Mouse (Mus musculus) liver, embryonic 16.5 days (tissue): ENCODE results near the gene Cnpy3. TPM values are rescaled to one million over a fixed set of nuclear protein-coding genes. Genes with fewer than 3 reads are reported as not detected.

ENCODE experiments used
- ATAC-seq: fragments of 200-750 bp; cut with Nextera tagmentation; 2 replicates; pipeline ENCODE4 v1.8.0; 2017; ENCODE audit warnings: low read depth, mild to moderate bottlenecking, moderate number of reproducible peaks, moderate library complexity
- H3K27ac ChIP-seq: fragments of 300-500 bp; sonication (generic); 2 replicates; pipeline ENCODE4 v1.5.1; 2014; ENCODE audit warnings: mild to moderate bottlenecking, low read length
- H3K27me3 ChIP-seq: fragments of 300-500 bp; sonication (generic); 2 replicates; pipeline ENCODE4 v1.6.1; 2014; ENCODE audit warnings: low read depth, low read length, mixed read lengths; ENCODE audit not compliant: control insufficient read depth, insufficient read depth
- H3K36me3 ChIP-seq: fragments of 300-500 bp; sonication (generic); 2 replicates; pipeline ENCODE4 v1.6.1; 2014; ENCODE audit warnings: mild to moderate bottlenecking; ENCODE audit not compliant: control insufficient read depth, insufficient read depth
- H3K4me1 ChIP-seq: fragments of 300-500 bp; sonication (generic); 2 replicates; pipeline ENCODE4 v1.6.1; 2014; ENCODE audit warnings: low read depth, low read length, mixed read lengths; ENCODE audit not compliant: control insufficient read depth
- H3K4me2 ChIP-seq: fragments of 300-500 bp; sonication (generic); 2 replicates; pipeline ENCODE4 v1.6.1; 2014; ENCODE audit warnings: low read depth, low read length, mixed read lengths
- H3K4me3 ChIP-seq: fragments of 300-500 bp; sonication (generic); 2 replicates; pipeline ENCODE4 v1.5.1; 2014; ENCODE audit warnings: low read depth, mild to moderate bottlenecking, low read length
- H3K9ac ChIP-seq: fragments of 300-500 bp; sonication (generic); 2 replicates; pipeline ENCODE4 v1.6.1; 2014; ENCODE audit warnings: low read depth, low read length
- H3K9me3 ChIP-seq: fragments of 300-500 bp; sonication (generic); replicated peaks from 2 replicates; pipeline ENCODE4 v1.6.1; 2016; ENCODE audit warnings: low read length; ENCODE audit not compliant: control insufficient read depth
- WGBS: fragments of 180-500 bp; shearing (Covaris S2); extraction: QIAGEN DNeasy Blood & Tissue Kit; methylation state at CpG from one replicate; pipeline ENCODE4 v1.1.7; 2014; ENCODE audit not compliant: insufficient replicate concordance; 5-methylcytosine and 5-hydroxymethylcytosine counted together
- polyA plus RNA-seq: library from polyadenylated mRNA; unstranded; fragments of >200 nt; fragmentation: Nextera tagmentation; extraction: Ambion mirVana; gene quantifications from 2 replicates; pipeline ENCODE4 v1.2.1, GENCODE M21; 2015

The Cnpy3 gene
- polyA plus RNA-seq, 1 experiment from 2014 or later = 24.7 TPM

DNA sequence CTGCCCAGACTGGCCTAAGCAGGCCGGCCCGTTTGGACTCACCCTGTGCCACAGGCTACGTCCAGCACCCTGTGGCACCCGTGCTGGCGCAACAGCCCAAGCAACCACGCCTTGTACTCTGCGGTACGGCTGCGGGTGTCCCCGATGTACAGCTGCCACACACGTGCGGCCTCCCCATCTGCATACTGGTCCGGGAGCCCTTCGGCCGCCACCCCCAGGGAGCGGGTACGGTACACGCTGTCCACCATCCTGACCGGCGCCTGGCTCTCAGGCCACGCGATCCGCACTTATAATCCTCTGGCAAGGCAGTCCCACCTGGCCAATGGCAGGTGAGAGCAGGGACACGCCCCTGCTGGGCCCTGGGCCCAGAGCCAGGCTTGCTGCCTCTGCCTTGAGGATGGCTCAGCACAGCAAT, 23.1 kb downstream of the Cnpy3 start, which contains the start of gene Gnmt:
Gnmt (minus strand) TSS at position 265 of the 415 bp plus-strand sequence.
- peak within 1 kb of the TSS; percentile 48 for H3K4me3 ChIP-seq

GRCm38 (mm10) chr17:46728496-46728895, 23.5 kb downstream of the Cnpy3 start:
- Histone ChIP-seq H3K27me3 (0 out of 2 replicates have a peak, but pooled peaks cover 2% of the 10 kb centered on the region), H3K9ac (peak overlapping the region; percentile 43), H3K4me1 (no peaks in the 10 kb centered on the region; the same call in 1 of the 2 replicates), H3K9me3 (no peaks in the 10 kb centered on the region), H3K36me3 (no peaks in the 10 kb centered on the region), H3K27ac (peak overlapping the region; percentile 66), H3K4me2 (peak overlapping the region; percentile 22; the same call in 1 of the 2 replicates), H3K4me3 (peak overlapping the region; percentile 48)
- WGBS = 52% methylated on average over 11 of the region's 11 CpGs
- ATAC-seq = peak; percentile 8

More for the DNA sequence above, 23.1 kb downstream of the Cnpy3 start, which contains the start of gene Gnmt:
- peak within 1 kb of the TSS; percentile 23 for H3K4me2 ChIP-seq
- H3K9ac ChIP-seq = peak within 1 kb of the TSS; percentile 43
- peak within 1 kb of the TSS; percentile 66 for H3K27ac ChIP-seq
- no peaks in the 10 kb centered on the region for H3K36me3 ChIP-seq
- 0 out of 2 replicates have a peak, but pooled peaks cover 2% of the 10 kb centered on the region for H3K27me3 ChIP-seq
- H3K9me3 ChIP-seq = no peaks in the 10 kb centered on the region
- ATAC-seq = peak; percentile 88
- no peaks in the 10 kb centered on the region; the same call in 1 of the 2 replicates for H3K4me1 ChIP-seq
- WGBS = 38% methylated on average over 24 of the region's 24 CpGs

- Histone ChIP-seq H3K27me3 (0 out of 2 replicates have a peak, but pooled peaks cover 2% of the 10 kb centered on the region), H3K4me2 (peak overlapping the region; percentile 23), H3K9ac (no peak overlapping the region), H3K36me3 (no peaks in the 10 kb centered on the region), H3K9me3 (no peaks in the 10 kb centered on the region), H3K27ac (no peak overlapping the region), H3K4me1 (no peaks in the 10 kb centered on the region; the same call in 1 of the 2 replicates), H3K4me3 (peak overlapping the region; percentile 48)
- 34% methylated on average over 6 of the region's 6 CpGs for WGBS
- no peak for ATAC-seq
These were observed 24.0 kb downstream of the Cnpy3 start for GRCm38 (mm10) chr17:46728021-46728420.

DNA sequence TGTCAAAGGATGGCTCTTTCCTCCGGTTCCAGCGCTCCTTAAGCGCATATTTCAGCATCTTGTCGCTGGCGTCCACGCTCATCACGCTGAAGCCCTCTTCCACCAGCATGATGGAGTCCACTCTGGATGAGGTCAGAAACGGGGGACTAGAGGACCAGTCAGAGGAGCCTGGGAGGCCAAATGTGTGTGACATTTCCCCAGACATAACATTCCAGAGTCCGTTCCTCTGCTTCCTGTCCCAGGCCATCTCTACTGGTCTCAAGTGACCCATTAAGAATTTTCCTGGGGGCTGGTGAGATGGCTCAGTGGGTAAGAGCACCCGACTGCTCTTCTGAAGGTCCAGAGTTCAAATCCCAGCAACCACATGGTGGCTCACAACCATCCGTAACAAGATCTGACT, 24.7 kb downstream of the Cnpy3 start:
- 0 out of 2 replicates have a peak, but pooled peaks cover 2% of the 10 kb centered on the region for H3K27me3 ChIP-seq
- H3K9me3 ChIP-seq = no peaks in the 10 kb centered on the region
- no peak overlapping the region for H3K27ac ChIP-seq
- H3K4me2 ChIP-seq = no peak overlapping the region
- H3K4me3 ChIP-seq = no peak overlapping the region
- WGBS = 84% methylated on average over 11 of the region's 11 CpGs
- no peaks in the 10 kb centered on the region; the same call in 1 of the 2 replicates for H3K4me1 ChIP-seq
- no peaks in the 10 kb centered on the region for H3K36me3 ChIP-seq
- H3K9ac ChIP-seq = no peak overlapping the region
- ATAC-seq = no peak

DNA sequence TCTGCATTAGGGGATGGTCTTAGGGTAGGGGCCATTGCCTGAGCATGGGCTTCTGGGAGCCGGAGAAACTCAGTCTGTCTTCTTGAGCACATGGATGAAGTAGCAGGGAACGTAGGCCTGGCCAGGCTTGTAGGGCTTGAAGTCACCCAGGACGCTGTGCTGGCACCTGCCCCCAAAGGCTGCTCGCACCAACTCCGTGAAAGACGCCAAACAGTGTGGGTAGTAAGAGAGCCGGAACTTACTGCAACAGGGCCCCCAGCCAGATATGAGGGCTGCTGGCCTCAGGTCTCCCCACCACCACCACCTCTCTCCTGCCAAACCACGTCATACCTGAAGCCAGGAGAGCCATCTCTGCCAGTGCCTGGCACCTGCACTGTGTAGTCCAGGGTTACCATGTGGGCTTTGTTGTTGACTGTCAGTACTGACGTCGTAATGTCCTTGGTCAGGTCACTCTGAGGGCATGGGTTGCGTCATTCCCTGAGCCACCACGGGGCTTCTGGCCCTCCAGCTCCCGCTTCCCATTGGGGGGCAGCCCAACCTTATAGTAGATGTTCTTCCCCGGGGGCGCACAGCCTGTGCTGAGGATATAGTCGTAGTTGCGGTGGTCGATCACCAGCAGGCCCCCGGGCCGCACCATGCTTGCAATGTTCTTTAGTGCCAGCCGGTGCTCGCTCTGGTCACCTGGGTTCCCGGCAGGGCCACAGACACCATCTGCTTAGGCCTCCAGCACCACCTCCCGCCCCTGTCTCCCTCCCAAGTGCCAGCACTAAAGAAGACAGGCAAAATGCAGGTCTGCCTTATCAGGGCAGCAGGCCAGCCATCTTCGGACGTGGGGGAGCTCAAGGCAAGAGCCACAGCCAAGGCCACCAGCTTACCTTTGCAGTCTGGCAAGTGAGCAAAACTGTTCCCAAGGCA, 26.0 kb downstream of the Cnpy3 start:
- H3K9me3 ChIP-seq = no peaks in the 10 kb centered on the region
- H3K4me3 ChIP-seq = no peak overlapping the region
- 0 out of 2 replicates have a peak, but pooled peaks cover 2% of the 10 kb centered on the region for H3K27me3 ChIP-seq
- 76% methylated on average over 26 of the region's 26 CpGs for WGBS
- no peak overlapping the region for H3K4me2 ChIP-seq
- H3K27ac ChIP-seq = no peak overlapping the region
- no peaks in the 10 kb centered on the region for H3K36me3 ChIP-seq
- no peak for ATAC-seq
- no peak overlapping the region for H3K9ac ChIP-seq
- no peaks in the 10 kb centered on the region; the same call in 1 of the 2 replicates for H3K4me1 ChIP-seq

DNA sequence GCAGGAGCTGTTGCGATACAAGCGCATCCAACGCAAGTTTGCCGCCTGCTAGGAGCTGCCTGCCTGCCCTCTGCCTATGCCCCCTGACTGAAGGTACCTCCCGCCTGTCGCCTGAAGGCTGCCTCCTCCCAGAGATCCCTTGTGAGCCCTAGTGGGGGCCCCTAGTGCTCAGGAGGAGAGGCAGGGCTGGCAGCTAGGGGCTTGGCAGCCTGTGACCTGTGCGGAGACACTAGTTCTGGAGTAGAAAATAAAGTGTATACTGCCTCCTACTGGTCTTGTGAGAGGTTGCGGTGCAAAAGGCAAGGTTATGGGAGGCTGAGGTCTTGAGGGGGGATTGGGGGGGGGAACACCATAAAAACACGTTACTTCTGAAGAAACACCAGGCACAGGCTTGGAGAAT, 26.7 kb downstream of the Cnpy3 start:
- Histone ChIP-seq H3K4me2 (no peak overlapping the region), H3K9me3 (no peaks in the 10 kb centered on the region), H3K9ac (no peak overlapping the region), H3K4me3 (no peak overlapping the region), H3K4me1 (no peaks in the 10 kb centered on the region; the same call in 1 of the 2 replicates), H3K27me3 (0 out of 2 replicates have a peak, but pooled peaks cover 2% of the 10 kb centered on the region), H3K27ac (no peak overlapping the region), H3K36me3 (no peaks in the 10 kb centered on the region)
- WGBS = 64% methylated on average over 9 of the region's 9 CpGs
- ATAC-seq = no peak

DNA sequence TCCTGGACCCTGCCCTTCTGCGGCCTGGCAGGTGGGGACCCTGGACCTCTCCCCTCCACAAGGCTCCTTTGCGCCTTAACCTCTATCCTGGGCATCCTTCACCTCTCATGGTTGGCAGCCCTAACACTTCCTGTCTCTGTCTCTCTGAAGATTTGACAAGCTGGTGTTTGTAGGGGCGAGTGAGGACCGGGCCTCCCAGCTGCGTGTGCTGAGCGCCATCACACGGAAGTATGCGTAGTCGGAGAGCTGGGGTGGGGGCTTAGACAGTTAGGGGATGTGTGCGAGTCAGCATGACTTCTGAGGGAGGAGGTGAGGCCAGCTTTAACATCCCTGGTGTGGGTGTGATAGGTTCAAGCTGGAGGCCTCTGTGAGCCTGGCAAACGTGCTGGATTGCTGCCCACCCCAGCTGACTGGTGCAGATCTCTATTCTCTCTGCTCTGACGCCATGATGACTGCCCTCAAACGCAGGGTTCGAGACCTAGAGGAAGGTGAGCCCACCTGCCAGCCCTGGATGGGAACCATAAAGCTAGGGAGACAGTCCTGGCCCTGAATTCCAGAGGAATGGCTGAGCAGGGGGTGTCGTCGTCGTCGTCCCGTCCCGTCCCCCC, 27.4 kb downstream of the Cnpy3 start:
- H3K4me1 ChIP-seq = no peaks in the 10 kb centered on the region; the same call in 1 of the 2 replicates
- no peak overlapping the region for H3K4me3 ChIP-seq
- 78% methylated on average over 14 of the region's 20 CpGs for WGBS
- no peaks in the 10 kb centered on the region for H3K36me3 ChIP-seq
- no peaks in the 10 kb centered on the region for H3K9me3 ChIP-seq
- ATAC-seq = no peak
- no peak overlapping the region for H3K4me2 ChIP-seq
- H3K9ac ChIP-seq = no peak overlapping the region
- 0 out of 2 replicates have a peak, but pooled peaks cover 2% of the 10 kb centered on the region for H3K27me3 ChIP-seq
- H3K27ac ChIP-seq = no peak overlapping the region

- H3K9ac ChIP-seq = no peak overlapping the region
- no peak overlapping the region for H3K27ac ChIP-seq
- 77% methylated on average over 7 of the region's 7 CpGs for WGBS
- no peaks in the 10 kb centered on the region for H3K4me1 ChIP-seq
- H3K27me3 ChIP-seq = no peaks in the 10 kb centered on the region
- H3K9me3 ChIP-seq = no peaks in the 10 kb centered on the region
- H3K36me3 ChIP-seq = no peaks in the 10 kb centered on the region
- H3K4me2 ChIP-seq = no peak overlapping the region
- no peak overlapping the region for H3K4me3 ChIP-seq
- no peak for ATAC-seq
These were observed 30.9 kb downstream of the Cnpy3 start for GRCm38 (mm10) chr17:46721077-46721476.
